Mouse (Mus musculus) ES-Bruce4 (cell line): ENCODE results near the gene Etv3. TPM values are rescaled to one million over a fixed set of nuclear protein-coding genes. Genes with fewer than 3 reads are reported as not detected.

Experiments
- H3K27ac ChIP-seq: 2 replicates; pipeline ENCODE4 v1.5.1; 2012; ENCODE audit warnings: low read length, inconsistent platforms; ENCODE audit not compliant: insufficient read depth
- H3K27me3 ChIP-seq: 2 replicates; pipeline ENCODE4 v1.6.1; 2012; ENCODE audit warnings: mild to moderate bottlenecking, low read length, inconsistent platforms; ENCODE audit not compliant: control insufficient read depth, poor library complexity, insufficient read depth, severe bottlenecking
- H3K36me3 ChIP-seq: 2 replicates; pipeline ENCODE4 v1.6.1; 2012; ENCODE audit warnings: inconsistent platforms, mild to moderate bottlenecking, low read length, moderate library complexity; ENCODE audit not compliant: control insufficient read depth, poor library complexity, insufficient read depth, severe bottlenecking
- H3K4me1 ChIP-seq: one replicate; pipeline ENCODE4 v1.8.1; 2011; ENCODE audit warnings: low read length; ENCODE audit not compliant: control insufficient read depth, insufficient read depth
- H3K4me3 ChIP-seq: 2 replicates; pipeline ENCODE4 v1.5.1; 2011; ENCODE audit warnings: low read depth, mild to moderate bottlenecking, low read length
- H3K9ac ChIP-seq: 2 replicates; pipeline ENCODE4 v1.6.1; 2012; ENCODE audit warnings: low read depth, mild to moderate bottlenecking, inconsistent platforms; ENCODE audit not compliant: poor library complexity, severe bottlenecking
- H3K9me3 ChIP-seq: replicated peaks from 2 replicates; pipeline ENCODE4 v1.6.1; 2012; ENCODE audit warnings: mild to moderate bottlenecking, low read length, inconsistent platforms; ENCODE audit not compliant: control insufficient read depth, poor library complexity, insufficient read depth, severe bottlenecking
- CTCF ChIP-seq: IDR thresholded peaks from one replicate; pipeline ENCODE4 v1.8.1; 2011; ENCODE audit warnings: low read depth, low read length
- EP300 ChIP-seq: IDR thresholded peaks from 2 replicates; pipeline ENCODE4 v1.6.1; 2011; ENCODE audit warnings: low read depth, low read length; ENCODE audit not compliant: insufficient read depth
- POLR2A ChIP-seq: IDR thresholded peaks from one replicate; pipeline ENCODE4 v1.8.1; 2011; ENCODE audit warnings: low read length; ENCODE audit not compliant: insufficient read depth
- polyA plus RNA-seq: library from polyadenylated mRNA; stranded (reverse); fragments of >200 nt; gene quantifications from 2 replicates; pipeline ENCODE4 v1.2.4, GENCODE M21; 2011; ENCODE audit warnings: low read depth; ENCODE audit not compliant: missing spikeins, insufficient read depth, insufficient read length

Etv3 gene
- polyA plus RNA-seq, 1 experiment: 12.6 TPM

DNA sequence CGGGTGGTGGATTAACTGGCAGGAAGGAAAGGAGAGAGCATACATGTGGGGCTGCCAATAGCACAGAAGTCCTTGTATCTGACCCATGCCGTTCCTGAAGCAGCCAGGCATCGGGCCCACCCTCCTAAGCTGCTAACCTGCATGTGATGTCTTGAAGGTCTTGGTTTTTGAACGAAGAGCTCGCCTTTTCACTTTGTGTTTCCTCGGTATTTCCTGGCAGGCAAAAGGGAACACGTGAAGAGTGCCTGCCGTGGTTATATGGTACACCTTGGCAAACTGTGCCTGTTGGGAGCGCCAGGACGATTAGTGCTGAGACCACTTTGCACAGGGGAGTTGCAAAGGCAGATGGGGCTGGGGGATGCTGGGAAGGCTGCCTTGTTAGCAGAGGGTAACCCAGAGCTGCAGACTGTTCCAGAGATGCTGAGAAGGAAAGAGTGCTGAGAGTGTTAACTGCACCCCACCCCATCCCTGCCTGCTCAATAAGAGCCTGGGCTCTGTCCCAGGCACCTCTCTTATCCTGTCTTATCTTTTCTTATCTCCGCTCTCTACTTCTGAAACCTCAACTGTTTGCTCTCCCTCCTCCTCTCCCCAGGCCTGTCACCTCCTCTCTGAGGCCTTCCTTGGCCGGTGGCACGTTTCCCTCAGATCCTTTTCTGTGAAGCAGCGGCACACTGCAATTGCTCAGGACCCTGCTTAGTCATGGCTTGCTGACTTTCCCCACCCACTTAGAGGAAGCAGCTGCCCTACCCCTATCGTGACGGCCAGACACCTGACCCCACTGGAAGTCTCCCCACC, 13.0 kb upstream of the Etv3 start:
- H3K9ac ChIP-seq: no peak overlapping the region
- no peaks in the 10 kb centered on the region for H3K9me3 ChIP-seq
- H3K27me3 ChIP-seq: no peaks in the 10 kb centered on the region
- TF ChIP-seq CTCF (no peak), POLR2A (no peak), EP300 (no peak)
- H3K4me1 ChIP-seq: peaks cover 1% of the 10 kb centered on the region
- H3K36me3 ChIP-seq: no peaks in the 10 kb centered on the region
- peak overlapping the region; percentile 29 for H3K4me3 ChIP-seq
- no peak overlapping the region for H3K27ac ChIP-seq

DNA sequence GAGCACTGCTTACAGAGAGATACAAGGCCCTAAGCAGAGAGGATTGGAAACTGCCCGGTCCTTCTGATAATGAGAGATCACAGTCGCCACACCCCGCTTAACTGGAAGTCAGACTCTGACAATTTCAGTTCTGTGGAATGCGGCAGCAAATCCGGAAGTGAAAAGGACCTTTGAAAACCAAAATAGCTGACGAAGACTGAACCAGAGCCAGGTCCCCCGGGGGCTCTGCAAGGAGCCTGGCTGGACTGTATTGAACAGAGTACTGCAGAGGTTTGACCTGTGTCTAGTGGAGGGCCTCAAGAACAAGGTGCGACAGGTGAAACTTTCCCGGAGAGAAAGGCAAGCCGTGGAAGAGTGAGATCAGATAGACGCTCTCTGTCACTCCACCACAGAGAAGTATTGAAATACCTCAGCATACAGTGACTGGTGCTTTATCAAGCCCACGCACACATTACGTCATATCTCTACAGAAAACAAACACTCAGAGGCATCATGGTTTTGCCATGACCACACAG, 9.6 kb upstream of the Etv3 start:
- no peak overlapping the region for H3K27ac ChIP-seq
- TF ChIP-seq POLR2A: no peak
- no peak for TF ChIP-seq EP300
- no peak for TF ChIP-seq CTCF
- H3K27me3 ChIP-seq: no peaks in the 10 kb centered on the region

DNA sequence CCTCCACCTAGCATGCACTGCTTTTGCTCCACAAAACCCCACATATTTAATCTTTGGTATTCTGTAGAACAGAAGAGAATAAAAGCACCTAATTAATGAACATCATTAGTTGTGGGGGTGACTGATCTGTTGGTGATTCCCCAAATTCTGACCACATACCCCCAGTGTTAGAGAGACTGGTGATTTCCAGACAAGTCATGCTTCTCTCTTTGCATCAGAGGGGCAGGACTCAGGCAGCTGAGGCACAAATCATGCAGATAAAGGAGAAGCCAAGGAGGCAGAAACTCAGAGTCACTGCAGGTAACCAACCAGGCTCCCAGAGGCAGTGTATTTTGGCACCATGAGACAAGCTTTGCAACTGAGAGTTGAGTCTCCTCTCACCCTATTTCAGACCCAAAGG, 6.8 kb upstream of the Etv3 start:
- H3K27ac ChIP-seq: no peak overlapping the region
- TF ChIP-seq EP300 (no peak), POLR2A (no peak), CTCF (no peak)
- peaks cover 1% of the 10 kb centered on the region for H3K4me1 ChIP-seq
- H3K4me3 ChIP-seq: no peak overlapping the region
- H3K36me3 ChIP-seq: no peaks in the 10 kb centered on the region
- H3K9ac ChIP-seq: no peak overlapping the region
- no peaks in the 10 kb centered on the region for H3K9me3 ChIP-seq
- H3K27me3 ChIP-seq: no peaks in the 10 kb centered on the region

More for the DNA sequence above, 9.6 kb upstream of the Etv3 start:
- H3K9me3 ChIP-seq: no peaks in the 10 kb centered on the region
- H3K4me1 ChIP-seq: peaks cover 1% of the 10 kb centered on the region
- no peak overlapping the region for H3K9ac ChIP-seq
- no peak overlapping the region for H3K4me3 ChIP-seq
- no peaks in the 10 kb centered on the region for H3K36me3 ChIP-seq

DNA sequence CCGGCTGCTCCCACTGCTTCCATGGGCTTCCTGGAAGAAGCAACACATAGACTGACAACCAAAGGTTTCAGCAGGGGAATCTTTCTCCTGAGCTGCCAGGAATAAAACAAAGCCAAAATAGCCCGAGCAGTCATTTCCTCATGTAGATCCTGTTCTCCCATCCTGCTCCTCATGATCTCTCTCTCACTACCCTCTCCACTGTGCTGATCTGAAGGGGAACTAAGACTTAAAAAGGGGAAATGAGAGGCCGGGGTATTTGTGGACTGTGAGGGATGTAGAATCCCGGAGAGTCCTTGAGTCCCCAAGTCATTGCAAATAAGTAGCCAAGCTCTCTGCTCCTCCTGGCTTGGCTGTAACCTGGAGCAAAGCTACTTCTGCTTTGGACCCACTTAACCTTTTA, 4.1 kb upstream of the Etv3 start:
- Histone ChIP-seq H3K4me1 (no peaks in the 10 kb centered on the region), H3K36me3 (no peaks in the 10 kb centered on the region), H3K27me3 (no peaks in the 10 kb centered on the region), H3K4me3 (no peak overlapping the region), H3K27ac (no peak overlapping the region), H3K9me3 (no peaks in the 10 kb centered on the region), H3K9ac (no peak overlapping the region)
- no peak for TF ChIP-seq CTCF
- no peak for TF ChIP-seq EP300
- no peak for TF ChIP-seq POLR2A

DNA sequence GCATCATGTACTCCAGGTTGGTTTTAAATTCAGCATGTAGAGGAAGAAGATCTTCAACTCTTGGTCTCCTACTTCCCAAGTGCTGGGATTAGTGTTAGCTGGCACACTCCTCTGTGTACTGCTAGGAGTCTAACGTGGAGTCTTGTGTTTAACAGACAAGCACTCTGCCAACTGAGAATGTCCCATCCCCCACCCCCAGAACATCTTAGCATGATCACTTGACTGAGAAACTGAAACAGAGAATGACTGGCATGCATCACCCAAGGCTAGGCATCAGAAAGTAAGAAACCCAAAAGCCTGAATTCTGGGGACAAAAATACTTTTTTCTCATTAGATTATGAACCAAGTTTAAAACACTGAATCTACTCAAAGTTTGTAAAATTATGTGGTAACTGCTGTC, 3.4 kb upstream of the Etv3 start:
- Histone ChIP-seq H3K9ac (no peak overlapping the region), H3K4me3 (no peak overlapping the region)
- TF ChIP-seq EP300 (no peak), CTCF (no peak), POLR2A (no peak)

DNA sequence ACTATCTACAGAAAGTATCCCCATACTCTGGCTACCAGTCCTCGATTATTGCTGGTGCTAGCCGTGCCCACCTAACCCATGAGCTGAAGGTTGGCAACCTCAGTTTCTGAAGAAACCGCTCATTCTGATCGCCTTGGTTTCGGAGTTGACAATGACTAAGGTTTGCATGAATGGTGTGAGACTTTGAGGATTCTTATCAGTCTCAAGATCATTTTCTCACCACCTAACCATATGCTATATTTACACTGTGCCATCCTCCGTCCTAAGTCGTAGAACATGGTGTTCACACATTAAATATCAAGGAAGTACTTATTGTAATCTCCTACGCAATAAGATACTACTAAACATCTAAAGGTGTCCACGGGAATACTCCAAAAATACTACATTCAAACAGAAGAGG, 1.5 kb upstream of the Etv3 start:
- Histone ChIP-seq H3K27me3 (no peaks in the 10 kb centered on the region), H3K36me3 (peaks cover 4% of the 10 kb centered on the region; the same call in 1 of the 2 replicates), H3K4me1 (no peaks in the 10 kb centered on the region), H3K9ac (no peak overlapping the region), H3K9me3 (no peaks in the 10 kb centered on the region), H3K27ac (no peak overlapping the region), H3K4me3 (no peak overlapping the region)
- no peak for TF ChIP-seq EP300
- no peak for TF ChIP-seq POLR2A
- no peak for TF ChIP-seq CTCF

More for the DNA sequence above, 3.4 kb upstream of the Etv3 start:
- no peak overlapping the region for H3K27ac ChIP-seq
- H3K27me3 ChIP-seq: no peaks in the 10 kb centered on the region
- H3K36me3 ChIP-seq: no peaks in the 10 kb centered on the region
- H3K4me1 ChIP-seq: no peaks in the 10 kb centered on the region
- no peaks in the 10 kb centered on the region for H3K9me3 ChIP-seq
